13 mouse cellular contexts compared by ENCODE assay signal in the genomic region with DNA sequence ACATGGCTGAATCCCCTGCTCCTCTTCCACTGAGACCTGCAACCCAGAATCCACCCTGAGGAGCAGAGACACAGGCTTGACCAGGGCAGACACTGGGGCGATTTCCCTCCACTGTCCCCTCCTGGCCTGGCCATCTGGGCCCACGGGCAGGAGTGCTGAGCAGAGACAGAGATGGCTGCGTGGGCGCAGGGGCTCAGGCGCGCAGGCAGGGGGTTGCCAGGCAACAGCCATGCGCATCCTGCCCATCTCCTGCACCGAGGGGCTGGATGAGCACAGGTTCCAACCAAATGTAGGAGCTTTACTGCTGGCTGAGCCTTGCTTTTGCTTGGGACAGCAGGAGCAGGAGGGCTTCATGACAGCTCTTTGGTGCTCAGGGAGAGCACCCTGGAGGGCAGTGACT. TPM values are rescaled to one million over a fixed set of nuclear protein-coding genes. Genes with fewer than 3 reads are reported as not detected.
DNase-seq lines count a peak whose midpoint lies in the region; ATAC-seq and TF ChIP-seq lines count a peak whose summit lies in the region.
"Had no signal": no experiment of that assay in that cellular context is flagged by ENCODE, and none has a peak within 500 bp of the region (broad histone marks: within the 10 kb centered on the region; RNA-seq: fewer than 3 reads in every experiment).

No protein-coding gene starts in this region.

- H3K27ac ChIP-seq in forebrain, embryonic 15.5 days (replicated peaks), result peak overlapping the region; percentile 15; the same call in 1 of the 2 replicates
- H3K27ac ChIP-seq in forebrain, embryonic 14.5 days (ENCODE audit: low read depth, low read length), result no peak overlapping the region
- H3K27ac ChIP-seq: kidney, embryonic 15.5 days had no signal

- H3K9me3 ChIP-seq in forebrain, embryonic 15.5 days, result no peaks in the 10 kb centered on the region
- H3K9me3 ChIP-seq in forebrain, embryonic 14.5 days (replicated peaks; ENCODE audit: control insufficient read depth, low read length), result no peaks in the 10 kb centered on the region
- H3K9me3 ChIP-seq: kidney, embryonic 15.5 days had no signal

- no peak for TF ChIP-seq CTCF in lung, adult 2 months (IDR thresholded peaks at IDR 0.05; ENCODE audit: insufficient read depth, low read length)

- H3K4me2 ChIP-seq in forebrain, embryonic 15.5 days (replicated peaks), result no peak overlapping the region
- H3K4me2 ChIP-seq in forebrain, embryonic 14.5 days (ENCODE audit: low read length), result no peak overlapping the region
- H3K4me2 ChIP-seq: kidney, embryonic 15.5 days; liver, embryonic 11.5 days had no signal

- H3K4me1 ChIP-seq in forebrain, embryonic 15.5 days, result no peaks in the 10 kb centered on the region
- no peaks in the 10 kb centered on the region for H3K4me1 ChIP-seq in forebrain, embryonic 14.5 days (ENCODE audit: control insufficient read depth, insufficient read depth, low read length)
- H3K4me1 ChIP-seq in lung, adult 2 months (ENCODE audit: control insufficient read depth, insufficient read depth, low read length), result no peaks in the 10 kb centered on the region
- H3K4me1 ChIP-seq: kidney, embryonic 15.5 days had no signal

- H3K36me3 ChIP-seq in forebrain, embryonic 15.5 days, result no peaks in the 10 kb centered on the region
- no peaks in the 10 kb centered on the region for H3K36me3 ChIP-seq in forebrain, embryonic 14.5 days (ENCODE audit: control insufficient read depth, insufficient read depth, low read length)
- H3K36me3 ChIP-seq: kidney, embryonic 15.5 days had no signal

- H3K27me3 ChIP-seq in forebrain, embryonic 15.5 days, result no peaks in the 10 kb centered on the region
- H3K27me3 ChIP-seq in forebrain, embryonic 14.5 days (replicated peaks; ENCODE audit: control insufficient read depth, insufficient read depth, low read length), result no peaks in the 10 kb centered on the region
- H3K27me3 ChIP-seq: kidney, embryonic 15.5 days had no signal

- DNase-seq in forebrain, embryonic 14.5 days (ENCODE audit: low spot score), result no peak
- peak; percentile 65 to 79 for DNase-seq in frontal cortex, postnatal 36 days (ENCODE audit: low spot score in 2 of 2)
- DNase-seq in left cerebral cortex, postnatal 10 days (ENCODE audit: extremely low spot score in 1 of 2, low spot score in 2 of 2), result peak; percentile 73 to 78
- DNase-seq in right cerebral cortex, adult 2 months (ENCODE audit: low spot score in 2 of 2), result peak; percentile 72 to 77
- DNase-seq in lung, adult 2 months, result no peak
- DNase-seq in urinary bladder, postnatal 36 days (ENCODE audit: low spot score in 2 of 2), result no peak
- DNase-seq in ovary, postnatal 14 days (ENCODE audit: low spot score), result no peak
- DNase-seq: heart, postnatal 14 days had no signal

- WGBS in forebrain, embryonic 15.5 days, result 57% methylated on average over 8 of the region's 8 CpGs
- 50% methylated on average over 8 of the region's 8 CpGs for WGBS in forebrain, embryonic 14.5 days
- 47% methylated on average over 8 of the region's 8 CpGs for WGBS in lung, adult 2 months

- intact Hi-C loops in left cerebral cortex, postnatal 10 days (cut with DNase I), result no loop called here

- TF ChIP-seq POLR2A in lung, adult 2 months (IDR thresholded peaks at IDR 0.05; ENCODE audit: borderline replicate concordance, extremely low read depth, low read depth, low read length), result no peak

- peak; percentile 57 for ATAC-seq in forebrain, embryonic 15.5 days (replicated peaks)
- no peak for ATAC-seq in forebrain, embryonic 14.5 days

- no peak overlapping the region for H3K4me3 ChIP-seq in forebrain, embryonic 15.5 days
- no peak overlapping the region for H3K4me3 ChIP-seq in forebrain, embryonic 14.5 days (ENCODE audit: low read depth, low read length)
- no peak overlapping the region for H3K4me3 ChIP-seq in lung, adult 2 months (replicated peaks; ENCODE audit: extremely low read depth, low read depth, low read length)
- H3K4me3 ChIP-seq: kidney, embryonic 15.5 days had no signal

- no peak overlapping the region for H3K9ac ChIP-seq in forebrain, embryonic 15.5 days (replicated peaks)
- no peak overlapping the region for H3K9ac ChIP-seq in forebrain, embryonic 14.5 days (ENCODE audit: low read length)
- H3K9ac ChIP-seq: kidney, embryonic 15.5 days had no signal

RNA-seq across cellular contexts. Expression of gene Tekt4, which starts 2.1 kb away (rescaled TPM):
- polyA plus RNA-seq in forebrain, embryonic 15.5 days (2015; fragmentation: Nextera tagmentation; extraction: Ambion mirVana), result 1.00 and 1.9 TPM in 2 replicates
- 1.2 and 1.4 TPM in 2 replicates for polyA plus RNA-seq in forebrain, embryonic 14.5 days (2014; fragmentation: Nextera tagmentation; extraction: Ambion mirVana)
- total RNA-seq in left cerebral cortex, postnatal 10 days (2021), result 1 to 10 TPM in 1 of 2 experiments, under 1 TPM in 1; 0.39 to 4.8 TPM
- polyA plus RNA-seq in lung, adult 2 months (2012; rRNA removed), result 11.4 and 11.9 TPM in 2 replicates
- total RNA-seq: gastrocnemius, adult 8-10 months had no signal
- polyA plus RNA-seq: C2C12; kidney, embryonic 15.5 days; liver, embryonic 11.5 days had no signal

RNA-seq across cellular contexts. Expression of gene Cacna1h, which starts 23.0 kb away (rescaled TPM):
- 13.8 and 15.8 TPM in 2 replicates for polyA plus RNA-seq in forebrain, embryonic 15.5 days (2015; fragmentation: Nextera tagmentation; extraction: Ambion mirVana)
- 5.5 and 11.0 TPM in 2 replicates for polyA plus RNA-seq in forebrain, embryonic 14.5 days (2014; fragmentation: Nextera tagmentation; extraction: Ambion mirVana)
- 10 to 100 TPM; 53.7 to 62.9 TPM for total RNA-seq in left cerebral cortex, postnatal 10 days (2021)
- 1.9 and 3.2 TPM in 2 replicates for polyA plus RNA-seq in lung, adult 2 months (2012; rRNA removed)
- polyA plus RNA-seq: C2C12 had no signal

RNA-seq across cellular contexts. Expression of gene Sstr5, which starts 40.5 kb away (rescaled TPM):
- 0.11 and 0.29 TPM in 2 replicates for polyA plus RNA-seq in forebrain, embryonic 15.5 days (2015; fragmentation: Nextera tagmentation; extraction: Ambion mirVana)
- 0.13 and 0.20 TPM in 2 replicates for polyA plus RNA-seq in forebrain, embryonic 14.5 days (2014; fragmentation: Nextera tagmentation; extraction: Ambion mirVana)
- under 1 TPM; 0.34 to 0.55 TPM for total RNA-seq in left cerebral cortex, postnatal 10 days (2021)
- 0.06 and 0.08 TPM in 2 replicates for polyA plus RNA-seq in lung, adult 2 months (2012; rRNA removed)
- total RNA-seq: gastrocnemius, adult 8-10 months; heart, postnatal 14 days had no signal
- polyA plus RNA-seq: C2C12; kidney, embryonic 15.5 days; liver, embryonic 11.5 days had no signal

Comparison
In these comparisons a context has a peak if more than half of its experiments do, and no peak if none do; other contexts are left out.
1. DNase-seq: peak in frontal cortex, postnatal 36 days (2 of 2), left cerebral cortex, postnatal 10 days (2 of 2) and right cerebral cortex, adult 2 months (2 of 2); none in forebrain, embryonic 14.5 days (single experiment), lung, adult 2 months (single experiment), urinary bladder, postnatal 36 days (0 of 2) and ovary, postnatal 14 days (single experiment).